ENCODE assay signal across 10 mouse cellular contexts in genomic region chr19:31342150-31342549, GRCm38 (mm10).
A peak's percentile ranks its signal among the peaks of the same experiment; 100 is the strongest.
DNase-seq lines count a peak whose midpoint lies in the region; ATAC-seq and TF ChIP-seq lines count a peak whose summit lies in the region.
"Had no signal": no experiment of that assay in that cellular context is flagged by ENCODE, and none has a peak within 500 bp of the region (broad histone marks: within the 10 kb centered on the region; RNA-seq: fewer than 3 reads in every experiment).

No protein-coding gene starts in this region.

- no peak overlapping the region for H3K27ac ChIP-seq in heart, embryonic 10.5 days
- H3K27ac ChIP-seq in intestine, embryonic 16.5 days (ENCODE audit: low read length), result no peak overlapping the region
- H3K27ac ChIP-seq in testis, adult 2 months (ENCODE audit: control insufficient read depth, insufficient read depth, low read depth, low read length), result no peak overlapping the region
- H3K27ac ChIP-seq: embryonic facial prominence, embryonic 12.5 days; liver, embryonic 15.5 days had no signal

- no peak overlapping the region for H3K9ac ChIP-seq in intestine, embryonic 16.5 days (ENCODE audit: low read depth, low read length)
- H3K9ac ChIP-seq: embryonic facial prominence, embryonic 12.5 days; liver, embryonic 15.5 days had no signal

- peak; percentile 52; the same call in 1 of the 2 replicates for ATAC-seq in intestine, embryonic 16.5 days
- ATAC-seq in megakaryocyte-erythroid progenitor cell, adult 5-6 weeks (replicated peaks; ENCODE audit: low FRiP score, low TSS enrichment, poor library complexity, severe bottlenecking), result peak; percentile 86

- no peaks in the 10 kb centered on the region for H3K9me3 ChIP-seq in heart, embryonic 10.5 days
- no peaks in the 10 kb centered on the region for H3K9me3 ChIP-seq in intestine, embryonic 16.5 days (ENCODE audit: control insufficient read depth, low read length)
- H3K9me3 ChIP-seq: embryonic facial prominence, embryonic 12.5 days; liver, embryonic 15.5 days had no signal

- no peaks in the 10 kb centered on the region for H3K36me3 ChIP-seq in heart, embryonic 10.5 days
- no peaks in the 10 kb centered on the region for H3K36me3 ChIP-seq in intestine, embryonic 16.5 days (ENCODE audit: control insufficient read depth, insufficient read depth, low read length)
- no peaks in the 10 kb centered on the region for H3K36me3 ChIP-seq in testis, adult 2 months (ENCODE audit: control insufficient read depth, insufficient read depth, low read length)
- H3K36me3 ChIP-seq: embryonic facial prominence, embryonic 12.5 days; liver, embryonic 15.5 days had no signal

- TF ChIP-seq CTCF in testis, adult 2 months (IDR thresholded peaks at IDR 0.05; ENCODE audit: control insufficient read depth, insufficient read depth, insufficient replicate concordance, low read depth, low read length), result peak; percentile 31; the same call in 1 of the 2 replicates

- no peaks in the 10 kb centered on the region for H3K27me3 ChIP-seq in heart, embryonic 10.5 days (ENCODE audit: insufficient read depth, poor library complexity, severe bottlenecking)
- H3K27me3 ChIP-seq in intestine, embryonic 16.5 days (replicated peaks; ENCODE audit: control insufficient read depth, insufficient read depth, low read length), result no peaks in the 10 kb centered on the region
- H3K27me3 ChIP-seq in testis, adult 2 months (ENCODE audit: control insufficient read depth, insufficient read depth, low read length), result no peaks in the 10 kb centered on the region
- H3K27me3 ChIP-seq: embryonic facial prominence, embryonic 12.5 days; liver, embryonic 15.5 days had no signal

- H3K4me1 ChIP-seq in heart, embryonic 10.5 days, result no peaks in the 10 kb centered on the region
- H3K4me1 ChIP-seq in intestine, embryonic 16.5 days (ENCODE audit: control insufficient read depth, insufficient read depth, low read length), result no peaks in the 10 kb centered on the region
- no peaks in the 10 kb centered on the region for H3K4me1 ChIP-seq in testis, adult 2 months (ENCODE audit: control insufficient read depth, insufficient read depth, low read length)

- no peak for TF ChIP-seq POLR2A in testis, adult 2 months (IDR thresholded peaks at IDR 0.05; ENCODE audit: control insufficient read depth, low read depth, low read length)

- 23% methylated on average over 4 of the region's 4 CpGs for WGBS in heart, embryonic 10.5 days
- 25% methylated on average over 4 of the region's 4 CpGs for WGBS in intestine, embryonic 16.5 days

- no peak overlapping the region for H3K4me3 ChIP-seq in heart, embryonic 10.5 days
- H3K4me3 ChIP-seq in intestine, embryonic 16.5 days (ENCODE audit: low read length), result no peak overlapping the region
- no peak overlapping the region for H3K4me3 ChIP-seq in testis, adult 2 months (ENCODE audit: control insufficient read depth, low read depth, low read length)
- H3K4me3 ChIP-seq: embryonic facial prominence, embryonic 12.5 days; liver, embryonic 15.5 days had no signal

- DNase-seq in heart, adult 8-10 months (ENCODE audit: low spot score), result peak; percentile 26
- DNase-seq in heart, embryonic 10.5 days (ENCODE audit: low spot score), result no peak
- DNase-seq in 416B (ENCODE audit: low read depth) (peak; percentile 69), ZHBTc4 (ENCODE audit: low read depth, low spot score) (peak; percentile 68)
- peak; percentile 86 for DNase-seq in embryo, embryonic 10 days (ENCODE audit: low spot score)

- no peak overlapping the region for H3K4me2 ChIP-seq in intestine, embryonic 16.5 days (ENCODE audit: low read depth, low read length)
- H3K4me2 ChIP-seq: embryonic facial prominence, embryonic 12.5 days; liver, embryonic 15.5 days had no signal
